Mouse (Mus musculus) lung, embryonic 16.5 days (tissue): ENCODE results near the gene Scnn1a. TPM values are rescaled to one million over a fixed set of nuclear protein-coding genes. Genes with fewer than 3 reads are reported as not detected.

Source experiments
- polyA plus RNA-seq: library from polyadenylated mRNA; unstranded; fragments of >200 nt; fragmentation: Nextera tagmentation; extraction: Ambion mirVana; gene quantifications from 2 replicates; pipeline ENCODE4 v1.2.1, GENCODE M21; 2015

Gene Scnn1a
- polyA plus RNA-seq, 1 experiment from 2014 or later: 9.1 TPM

Other genes starting within 250 kb of the Scnn1a start
- gene Chd4, start 224.7 kb upstream of the Scnn1a start, polyA plus RNA-seq: 58.2 and 59.4 TPM in 2 replicates
- gene Nop2, start 188.8 kb upstream of the Scnn1a start, polyA plus RNA-seq: 44.5 and 52.5 TPM in 2 replicates
- gene Iffo1, start 175.4 kb upstream of the Scnn1a start, polyA plus RNA-seq: 5.5 and 7.2 TPM in 2 replicates
- 1,562 and 1,631 TPM in 2 replicates for gene Gapdh, start 154.2 kb upstream of the Scnn1a start, polyA plus RNA-seq
- gene Ncapd2, start 129.0 kb upstream of the Scnn1a start, polyA plus RNA-seq: 123 and 135 TPM in 2 replicates
- gene Mrpl51, start 128.9 kb upstream of the Scnn1a start, polyA plus RNA-seq: 216 and 226 TPM in 2 replicates
- 5.2 and 6.0 TPM in 2 replicates for gene Vamp1, start 105.1 kb upstream of the Scnn1a start, polyA plus RNA-seq
- gene Tapbpl, start 88.8 kb upstream of the Scnn1a start, polyA plus RNA-seq: 9.0 and 10.0 TPM in 2 replicates
- gene Cd27, start 83.6 kb upstream of the Scnn1a start, polyA plus RNA-seq: 3.1 and 5.7 TPM in 2 replicates
- 0.16 TPM in 1 of 2 replicates, not detected in the other for gene Tuba3a, start 34.6 kb upstream of the Scnn1a start, polyA plus RNA-seq
- gene Ltbr, start 6.8 kb upstream of the Scnn1a start, polyA plus RNA-seq: 91.1 and 96.4 TPM in 2 replicates
- gene Tnfrsf1a, start 28.7 kb downstream of the Scnn1a start, polyA plus RNA-seq: 115 and 117 TPM in 2 replicates
- gene Plekhg6, start 60.1 kb downstream of the Scnn1a start, polyA plus RNA-seq: 0.49 and 0.99 TPM in 2 replicates
- gene Cd9, start 174.1 kb downstream of the Scnn1a start, polyA plus RNA-seq: 356 and 405 TPM in 2 replicates
- 21.6 and 22.2 TPM in 2 replicates for gene Vwf, start 226.1 kb downstream of the Scnn1a start, polyA plus RNA-seq